Mouse (Mus musculus) small intestine, adult 2 months (tissue): Measurements from ENCODE around the gene Acvr1. TPM values are rescaled to one million over a fixed set of nuclear protein-coding genes. Genes with fewer than 3 reads are reported as not detected.

Source experiments
- H3K27ac ChIP-seq: fragments of 200-500 bp; 2 replicates; pipeline ENCODE4 v1.5.1; 2012; ENCODE audit warnings: low read depth, low read length, control low read depth, inconsistent platforms; ENCODE audit not compliant: insufficient read depth
- H3K27me3 ChIP-seq: fragments of 200-500 bp; 2 replicates; pipeline ENCODE4 v1.6.1; 2012; ENCODE audit warnings: mild to moderate bottlenecking, moderate library complexity, low read length, inconsistent platforms; ENCODE audit not compliant: control insufficient read depth, insufficient read depth
- H3K36me3 ChIP-seq: fragments of 200-500 bp; 2 replicates; pipeline ENCODE4 v1.6.1; 2012; ENCODE audit warnings: mild to moderate bottlenecking, low read length, control low read depth, inconsistent platforms; ENCODE audit not compliant: control insufficient read depth, insufficient read depth
- H3K4me1 ChIP-seq: fragments of 200-500 bp; 2 replicates; pipeline ENCODE4 v1.6.1; 2012; ENCODE audit warnings: low read length, inconsistent platforms, mixed read lengths; ENCODE audit not compliant: control insufficient read depth, insufficient read depth, insufficient read length
- H3K4me3 ChIP-seq: fragments of 200-500 bp; 2 replicates; pipeline ENCODE4 v1.5.1; 2012; ENCODE audit warnings: low read depth, mild to moderate bottlenecking, control low read depth, inconsistent platforms, low read length, moderate library complexity
- CTCF ChIP-seq: fragments of 200-500 bp; IDR thresholded peaks from 2 replicates; pipeline ENCODE4 v1.5.1; 2012; ENCODE audit warnings: low read depth, mild to moderate bottlenecking, control low read depth, inconsistent platforms, low read length, moderate library complexity, mixed read lengths; ENCODE audit not compliant: insufficient replicate concordance, insufficient read length; ENCODE audit errors: extremely low read depth
- POLR2A ChIP-seq: fragments of 200-500 bp; IDR thresholded peaks from 2 replicates; pipeline ENCODE4 v1.6.1; 2012; ENCODE audit warnings: low read depth, mild to moderate bottlenecking, control low read depth, inconsistent platforms, low read length, moderate library complexity
- WGBS: fragments of 180-500 bp; shearing (Covaris S2); methylation state at CpG from one replicate; pipeline ENCODE4 v1.1.7; 2018; 5-methylcytosine and 5-hydroxymethylcytosine counted together
- polyA plus RNA-seq: library from polyadenylated mRNA; depleted of rRNA; stranded (reverse); fragments of >200 nt; gene quantifications from 2 replicates; pipeline ENCODE4 v1.2.3, GENCODE M21; 2012

Gene Acvr1
- polyA plus RNA-seq, 1 experiment: 3.1 TPM

DNA sequence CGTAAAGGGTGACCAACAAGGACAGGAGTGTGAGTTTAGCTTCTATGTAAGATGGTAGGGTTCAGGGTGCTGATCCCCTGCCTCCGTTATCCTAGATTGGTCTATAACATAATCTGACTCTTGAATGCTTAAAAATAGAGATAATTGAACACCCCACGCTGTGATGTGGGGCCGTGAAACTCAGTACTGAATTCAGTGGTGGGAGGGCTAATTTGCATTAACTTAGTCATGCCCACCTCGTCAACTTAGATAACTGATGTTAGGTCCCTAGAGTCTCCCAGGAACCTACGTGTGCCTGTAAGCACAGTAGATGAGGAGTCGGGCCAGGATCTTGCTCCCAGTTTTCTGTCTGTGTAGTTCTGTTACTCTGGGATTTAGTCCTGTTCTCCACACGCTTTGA, 147.4 kb downstream of the Acvr1 start:
- 92% methylated on average over 8 of the region's 8 CpGs for whole genome bisulfite sequencing
- peaks cover 7% of the 10 kb centered on the region; the same call in 1 of the 2 replicates for H3K4me1 ChIP-seq
- H3K36me3 ChIP-seq: no peaks in the 10 kb centered on the region
- no peaks in the 10 kb centered on the region for H3K27me3 ChIP-seq
- TF ChIP-seq CTCF: no peak
- no peak for TF ChIP-seq POLR2A
- no peak overlapping the region for H3K27ac ChIP-seq
- no peak overlapping the region for H3K4me3 ChIP-seq

- H3K36me3 ChIP-seq: no peaks in the 10 kb centered on the region
- H3K4me3 ChIP-seq: no peak overlapping the region
- H3K27ac ChIP-seq: no peak overlapping the region
- TF ChIP-seq CTCF: no peak
- TF ChIP-seq POLR2A: no peak
- peaks cover 5% of the 10 kb centered on the region; the same call in 1 of the 2 replicates for H3K4me1 ChIP-seq
- 14% methylated on average over 1 of the region's 1 CpGs for WGBS
- H3K27me3 ChIP-seq: no peaks in the 10 kb centered on the region
Observed at GRCm38 (mm10) chr2:58418109-58418508, 148.8 kb downstream of the Acvr1 start.

DNA sequence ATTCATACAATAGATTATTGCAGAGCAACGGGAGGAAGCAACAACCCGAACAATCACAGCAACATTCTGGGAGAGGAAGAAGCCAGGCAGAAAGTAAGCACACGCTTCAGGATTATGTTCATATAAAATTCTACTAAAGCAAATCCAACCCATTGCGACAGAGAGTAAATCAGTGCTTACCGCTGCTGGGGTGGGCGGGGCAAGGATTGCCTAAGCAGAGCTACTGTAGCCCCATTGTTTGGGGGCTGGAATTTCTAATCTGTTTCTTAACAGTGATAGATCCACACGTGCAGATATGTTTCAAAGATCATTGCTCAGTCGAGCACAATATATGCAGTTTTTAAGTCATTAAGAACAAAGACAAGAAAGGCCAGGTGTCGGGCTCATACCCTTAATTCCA, 149.3 kb downstream of the Acvr1 start:
- WGBS: 29% methylated on average over 9 of the region's 9 CpGs
- no peak overlapping the region for H3K27ac ChIP-seq
- no peak overlapping the region for H3K4me3 ChIP-seq
- no peaks in the 10 kb centered on the region for H3K36me3 ChIP-seq
- H3K27me3 ChIP-seq: no peaks in the 10 kb centered on the region
- peaks cover 5% of the 10 kb centered on the region; the same call in 1 of the 2 replicates for H3K4me1 ChIP-seq
- no peak for TF ChIP-seq CTCF
- no peak for TF ChIP-seq POLR2A

DNA sequence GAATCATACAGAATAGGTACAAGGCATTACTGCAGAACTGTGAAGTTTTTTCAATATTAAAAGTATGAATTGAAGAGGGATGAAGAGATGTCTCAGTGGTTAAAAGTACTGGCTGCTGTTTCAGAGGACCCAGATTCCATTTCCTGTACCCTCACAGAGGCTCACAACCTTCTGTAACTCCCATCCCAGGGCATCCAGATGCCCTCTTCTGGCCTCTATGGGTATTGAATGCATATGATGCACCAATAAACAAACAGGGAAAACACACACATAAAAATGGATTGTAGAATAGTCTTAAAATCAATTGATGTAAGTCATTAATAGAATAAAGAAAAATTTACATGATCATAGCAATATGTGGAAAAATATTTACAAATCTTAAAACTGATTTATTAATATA, 151.9 kb downstream of the Acvr1 start:
- Histone ChIP-seq H3K4me1 (peaks cover 5% of the 10 kb centered on the region; the same call in 1 of the 2 replicates), H3K27ac (no peak overlapping the region), H3K4me3 (no peak overlapping the region), H3K36me3 (no peaks in the 10 kb centered on the region), H3K27me3 (no peaks in the 10 kb centered on the region)
- TF ChIP-seq CTCF: no peak
- no peak for TF ChIP-seq POLR2A

GRCm38 (mm10) chr2:58408926-58409634, 157.9 kb downstream of the Acvr1 start:
- Histone ChIP-seq H3K27me3 (no peaks in the 10 kb centered on the region), H3K27ac (no peak overlapping the region), H3K36me3 (no peaks in the 10 kb centered on the region), H3K4me3 (no peak overlapping the region), H3K4me1 (no peaks in the 10 kb centered on the region)
- 59% methylated on average over 5 of the region's 5 CpGs for WGBS
- TF ChIP-seq CTCF (no peak), POLR2A (no peak)

DNA sequence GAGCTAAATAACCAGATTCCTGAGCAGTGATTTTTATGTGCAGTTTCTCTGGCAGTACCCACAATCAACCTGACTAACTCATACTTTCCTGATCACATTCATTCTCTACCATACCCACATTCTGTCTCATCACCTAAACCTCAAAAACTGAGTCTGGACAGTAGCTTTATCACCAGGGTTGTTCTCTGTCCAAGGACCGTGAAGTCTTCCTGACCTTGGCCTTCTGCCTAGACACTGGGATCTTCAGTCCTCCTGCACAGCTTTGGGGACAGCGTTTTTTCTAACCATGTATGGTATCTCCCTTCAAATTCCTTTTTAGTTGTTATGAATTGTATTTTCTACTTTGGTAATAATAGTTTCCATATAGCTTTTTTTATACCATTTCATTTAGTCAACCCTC, 163.5 kb downstream of the Acvr1 start:
- Histone ChIP-seq H3K27ac (no peak overlapping the region), H3K36me3 (no peaks in the 10 kb centered on the region), H3K4me3 (no peak overlapping the region), H3K27me3 (no peaks in the 10 kb centered on the region), H3K4me1 (no peaks in the 10 kb centered on the region)
- TF ChIP-seq POLR2A: no peak
- no peak for TF ChIP-seq CTCF
- 77% methylated on average over 2 of the region's 2 CpGs for WGBS

DNA sequence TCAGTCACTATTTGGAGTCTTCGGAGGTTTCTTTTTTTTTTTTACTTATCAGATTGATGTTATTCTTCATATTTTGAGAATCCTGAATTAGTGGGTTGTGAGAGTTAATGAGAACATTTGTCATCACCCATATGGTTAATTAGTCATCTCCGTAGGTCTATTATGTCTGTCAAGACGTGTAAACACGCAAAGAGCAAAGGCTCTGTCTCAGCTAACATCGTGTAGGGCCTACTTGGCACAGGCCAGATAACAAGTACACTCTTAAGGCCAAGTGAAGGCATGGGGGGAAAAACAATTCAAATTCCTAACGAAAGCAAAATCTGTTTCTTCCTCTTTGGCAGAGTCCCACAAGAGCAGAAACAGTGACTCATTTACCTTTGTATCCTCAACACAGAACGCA, 178.4 kb downstream of the Acvr1 start:
- no peak for TF ChIP-seq CTCF
- TF ChIP-seq POLR2A: no peak
- Histone ChIP-seq H3K4me1 (no peaks in the 10 kb centered on the region), H3K4me3 (no peak overlapping the region), H3K27ac (no peak overlapping the region), H3K36me3 (no peaks in the 10 kb centered on the region), H3K27me3 (no peaks in the 10 kb centered on the region)
- WGBS: 65% methylated on average over 7 of the region's 7 CpGs

GRCm38 (mm10) chr2:58380020-58380419, 186.9 kb downstream of the Acvr1 start:
- no peaks in the 10 kb centered on the region for H3K27me3 ChIP-seq
- H3K4me3 ChIP-seq: no peak overlapping the region
- TF ChIP-seq CTCF: no peak
- TF ChIP-seq POLR2A: no peak
- no peak overlapping the region for H3K27ac ChIP-seq
- no peaks in the 10 kb centered on the region for H3K36me3 ChIP-seq
- no peaks in the 10 kb centered on the region for H3K4me1 ChIP-seq
- 79% methylated on average over 5 of the region's 5 CpGs for WGBS
